Mouse (Mus musculus) urinary bladder, postnatal 4 days (tissue): ENCODE measurements around the gene Nf1.
A peak's percentile ranks its signal among the peaks of the same experiment; 100 is the strongest.

Source experiments
- DNase-seq, 2 experiments: peaks; one replicate each; pipeline ENCODE4 v3.0.0; 2021 to 2022; ENCODE audit warnings: low spot score in 2 of 2

Gene Nf1

DNA sequence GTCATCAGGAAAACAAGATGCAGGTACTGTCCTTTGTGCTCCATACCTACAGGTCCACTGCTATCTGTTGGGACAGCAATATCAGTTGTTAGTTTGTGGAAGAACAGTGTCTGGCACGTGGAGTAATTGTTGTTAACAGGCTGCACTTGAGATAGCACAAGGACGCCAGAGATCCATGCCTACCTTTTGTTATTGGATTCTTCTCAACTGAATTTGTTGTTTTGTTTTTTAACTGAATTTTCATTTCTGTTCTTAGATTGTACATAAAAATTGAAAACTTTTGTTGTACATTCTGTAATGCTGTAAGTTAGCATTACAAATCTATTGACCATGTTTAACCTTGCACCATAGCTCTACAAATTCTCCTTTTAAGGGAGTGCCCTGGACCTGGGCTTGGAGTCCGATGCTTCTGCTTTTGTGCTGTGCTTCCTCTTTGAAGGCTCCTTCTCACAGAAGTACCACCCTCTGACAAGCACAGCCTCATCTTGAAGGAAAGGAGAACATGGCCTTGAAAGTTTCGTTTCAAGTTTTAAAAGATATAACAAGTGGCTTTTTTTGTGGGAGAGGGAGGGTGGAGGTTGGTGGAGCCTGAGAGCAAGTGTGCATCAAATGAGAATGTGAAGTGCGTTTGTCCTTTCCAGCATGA is 188.4 kb downstream of the Nf1 start:
- no peak for DNase-seq

DNA sequence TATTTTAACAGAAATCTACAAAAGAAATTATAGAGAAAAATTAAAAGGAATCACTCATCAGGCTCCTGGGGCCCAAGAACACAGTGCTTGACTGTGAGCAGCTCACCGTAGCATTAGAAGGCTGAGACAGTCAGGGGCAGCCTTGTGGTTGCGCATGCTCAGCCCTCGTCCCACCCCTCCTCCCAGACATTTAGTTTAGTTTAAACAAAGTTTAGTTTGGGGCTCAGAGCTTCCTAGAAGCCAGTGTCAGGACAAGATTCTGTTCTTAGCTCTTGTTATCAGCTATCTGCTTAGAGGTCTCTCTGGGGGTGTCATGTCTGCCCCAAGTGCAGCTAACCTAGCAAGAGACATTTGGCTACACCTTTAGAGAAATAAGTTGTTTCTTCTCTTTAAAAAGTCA is 189.1 kb downstream of the Nf1 start:
- DNase-seq: no peak

DNA sequence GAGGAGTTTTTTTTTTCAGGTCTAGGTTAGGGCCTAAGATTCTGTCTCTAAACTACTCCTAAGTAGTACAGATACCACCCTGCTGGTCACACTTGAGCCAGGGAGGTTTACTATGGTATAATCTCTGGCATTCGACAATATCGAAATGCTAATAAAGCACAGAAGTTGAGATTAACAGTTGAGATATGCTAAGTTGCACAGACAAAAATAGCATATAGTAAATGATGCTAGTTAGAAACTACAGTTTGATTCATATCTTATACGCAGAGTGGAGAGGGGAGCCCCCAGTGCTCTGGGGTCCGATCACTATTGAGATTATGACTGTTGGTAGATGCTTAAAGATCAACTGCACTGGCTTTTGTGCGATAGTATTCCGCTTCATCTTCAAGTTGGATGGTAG is 189.7 kb downstream of the Nf1 start:
- no peak for DNase-seq

DNA sequence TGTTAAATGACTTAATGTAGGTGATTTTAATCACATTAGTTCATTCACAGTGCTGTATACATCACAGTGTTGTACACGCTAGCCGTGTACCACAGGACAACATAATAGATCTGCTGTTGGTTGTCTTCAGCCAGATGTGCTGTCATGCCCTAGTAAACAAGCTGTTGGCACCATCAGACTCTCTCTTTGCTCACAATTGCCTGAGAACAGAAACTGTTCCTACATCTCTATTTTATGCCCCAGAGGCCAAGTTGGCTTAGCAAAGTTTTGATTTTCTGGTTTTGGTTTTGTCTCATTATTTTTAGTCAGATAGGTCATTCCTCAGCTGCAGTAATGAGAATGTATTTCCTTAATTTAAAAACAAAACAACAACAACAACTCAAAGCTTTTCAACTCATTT is 190.2 kb downstream of the Nf1 start:
- no peak for DNase-seq

DNA sequence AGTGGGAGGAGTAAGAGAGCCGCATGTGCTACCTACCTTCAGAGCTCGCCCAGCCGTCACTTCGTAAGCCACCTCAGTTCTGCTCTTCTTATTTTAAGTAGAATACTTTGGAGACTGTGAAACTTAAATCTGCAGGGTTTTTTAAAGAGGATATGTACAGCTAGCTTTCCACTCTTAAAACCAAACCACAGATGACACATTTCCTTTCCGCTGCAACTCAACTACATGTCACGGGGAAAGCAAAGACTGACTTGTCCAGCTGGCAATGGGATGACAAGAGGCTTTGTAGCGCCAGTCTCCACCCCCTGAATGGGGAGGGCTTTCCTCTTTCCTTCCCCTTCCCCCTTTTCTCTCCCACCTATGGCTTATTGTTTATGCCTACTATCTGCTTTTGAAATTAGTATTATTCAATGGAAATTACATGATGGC is 190.9 kb downstream of the Nf1 start, which contains the start of the genes Evi2 and Evi2a:
Gene Evi2, minus strand, starts transcription at position 257 of the 429 bp plus-strand sequence.
Gene Evi2a, minus strand, starts transcription at position 277 of the 429 bp plus-strand sequence.
- DNase-seq: no peak

DNA sequence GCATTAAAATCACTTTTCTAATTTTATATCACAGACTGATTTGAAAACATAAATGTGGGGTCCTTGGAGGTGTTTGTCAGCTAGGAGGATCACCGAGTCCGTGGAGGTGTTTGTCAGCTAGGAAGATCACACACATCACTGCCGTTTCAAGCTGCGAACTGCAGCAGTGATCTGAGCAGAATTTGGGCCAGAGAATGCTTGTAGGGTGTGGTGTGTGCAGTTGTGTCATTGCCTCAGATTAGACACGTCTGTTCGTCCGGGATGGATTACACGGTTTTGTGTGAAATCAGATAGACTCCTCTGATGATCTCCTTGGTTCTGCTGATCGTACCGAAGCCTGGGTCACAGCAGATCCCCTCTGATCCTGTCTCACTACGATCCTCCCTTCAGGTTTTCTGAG is 191.3 kb downstream of the Nf1 start:
- DNase-seq: no peak

DNA sequence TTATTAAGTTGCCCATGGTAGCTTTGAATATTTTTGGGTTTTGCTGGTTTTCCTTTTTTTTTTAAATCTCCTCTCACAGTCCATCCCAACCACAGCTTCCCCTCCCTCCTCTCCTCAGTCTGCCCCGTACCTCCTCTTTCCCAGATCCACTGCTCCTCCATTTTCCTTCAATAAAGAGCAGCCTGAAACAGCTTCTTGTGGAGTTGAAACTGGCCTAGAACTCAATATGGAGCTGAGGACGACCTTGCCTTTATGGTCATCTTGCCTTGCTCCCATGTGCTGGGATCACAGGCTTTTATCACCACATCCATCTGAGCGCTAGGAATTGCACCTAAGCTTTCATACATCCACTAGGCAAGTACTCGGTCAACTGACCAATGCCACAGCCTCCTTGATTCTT is 192.0 kb downstream of the Nf1 start:
- DNase-seq: no peak

DNA sequence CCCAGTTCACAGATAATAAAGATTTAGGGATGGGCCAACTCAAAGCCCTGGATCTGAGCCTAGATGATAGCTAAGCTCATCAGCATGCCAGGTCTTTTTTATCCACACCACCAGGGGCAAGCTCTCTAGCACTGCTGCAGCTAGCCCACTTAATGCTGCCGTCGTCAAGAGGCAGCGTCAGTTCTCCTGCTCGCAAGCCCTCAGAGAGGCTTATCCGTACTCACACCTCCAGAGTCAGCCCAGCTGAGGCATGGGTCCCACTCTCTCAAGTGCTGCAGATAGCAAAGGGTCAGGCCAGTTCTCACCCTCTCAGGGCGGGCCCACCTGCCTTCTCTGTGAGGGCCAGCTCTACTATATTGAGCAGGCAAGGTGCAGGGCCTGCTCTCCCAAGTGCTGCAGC is 193.8 kb downstream of the Nf1 start:
- DNase-seq: no peak

DNA sequence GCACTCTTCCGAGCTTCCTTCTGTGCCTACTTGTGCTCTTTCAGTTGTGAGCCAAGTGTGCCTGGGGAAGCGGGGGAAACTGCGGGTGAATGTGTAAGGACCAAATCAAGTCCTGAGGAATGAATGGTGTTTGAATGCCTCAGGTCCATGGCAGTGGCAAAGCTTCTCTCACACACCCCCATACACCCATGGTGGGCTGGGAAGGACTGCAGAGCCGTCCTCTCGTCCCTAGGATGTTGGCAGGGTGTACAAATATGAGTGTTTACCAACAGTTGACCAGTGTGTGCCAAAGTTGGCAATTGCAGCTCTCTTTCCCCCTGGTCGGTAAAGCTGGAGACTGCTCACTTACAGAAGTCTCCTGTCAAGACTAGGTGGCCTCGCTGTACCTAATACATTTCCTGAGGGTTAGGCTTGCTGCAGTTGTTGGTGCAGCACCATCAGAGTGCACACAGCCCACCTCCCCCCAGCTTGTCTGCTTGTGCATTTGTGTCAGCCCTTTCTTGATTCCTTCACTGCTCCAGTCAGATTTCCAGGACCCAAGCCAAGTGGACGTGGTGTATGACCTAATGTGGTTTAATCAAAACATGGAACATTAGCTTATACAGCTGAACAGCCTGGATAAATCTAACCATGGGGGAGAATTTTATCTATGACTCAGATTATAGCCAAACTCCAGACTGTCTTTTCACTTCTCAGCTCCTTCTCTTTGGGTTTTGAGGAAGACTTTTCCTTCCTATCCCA is 194.6 kb downstream of the Nf1 start:
- DNase-seq: peak; percentile 28 to 64

DNA sequence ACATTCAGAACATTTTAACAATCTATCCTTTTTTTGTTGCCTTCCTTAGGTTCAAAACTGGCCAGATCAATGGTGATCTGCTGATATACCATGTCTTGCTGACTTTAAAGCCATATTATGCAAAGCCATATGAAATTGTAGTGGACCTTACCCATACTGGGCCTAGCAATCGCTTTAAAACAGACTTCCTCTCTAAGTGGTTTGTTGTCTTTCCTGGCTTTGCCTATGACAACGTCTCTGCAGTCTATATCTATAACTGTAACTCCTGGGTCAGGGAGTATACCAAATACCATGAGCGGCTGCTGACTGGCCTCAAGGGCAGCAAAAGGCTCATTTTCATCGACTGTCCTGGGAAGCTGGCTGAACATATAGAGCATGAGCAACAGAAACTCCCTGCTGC is 196.1 kb downstream of the Nf1 start:
- no peak for DNase-seq

DNA sequence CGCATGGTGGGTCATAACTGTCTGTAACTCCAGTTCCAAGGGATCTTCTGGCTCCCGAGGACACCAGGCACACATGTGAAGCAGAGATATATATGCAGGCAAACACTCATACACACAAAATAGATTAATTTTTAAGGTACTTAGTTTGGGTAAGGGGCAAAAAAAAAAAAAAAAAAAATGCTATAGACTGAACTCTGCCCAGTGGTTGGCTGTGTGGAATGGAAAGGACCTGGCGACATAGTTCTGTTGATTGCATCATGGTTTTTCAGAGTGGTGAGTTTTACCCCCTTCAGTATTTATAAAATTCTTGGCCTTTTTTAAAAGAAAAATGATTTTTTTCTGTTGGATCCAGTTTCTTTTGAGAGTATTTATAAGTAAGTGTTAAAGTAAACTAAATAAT is 196.8 kb downstream of the Nf1 start:
- DNase-seq: no peak

DNA sequence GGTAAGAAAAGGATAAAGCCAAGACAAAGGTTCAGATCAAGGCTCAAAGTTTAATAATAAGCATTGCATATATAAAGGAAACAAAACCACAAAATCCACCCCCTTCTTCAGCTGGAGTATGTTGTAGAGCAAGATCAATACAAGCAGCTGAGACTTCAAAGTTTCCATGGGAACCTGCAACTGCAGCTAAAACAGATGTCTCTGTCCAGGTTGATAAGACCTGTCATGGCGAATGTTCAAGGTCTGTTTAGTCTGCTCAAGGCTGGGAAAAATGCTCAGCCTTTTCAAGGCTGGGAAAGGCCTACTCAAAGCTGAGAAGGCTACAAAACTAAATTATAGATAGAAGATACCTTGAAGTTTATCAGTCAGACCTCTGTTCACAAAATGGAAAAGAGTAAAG is 213.1 kb downstream of the Nf1 start:
- DNase-seq: no peak

DNA sequence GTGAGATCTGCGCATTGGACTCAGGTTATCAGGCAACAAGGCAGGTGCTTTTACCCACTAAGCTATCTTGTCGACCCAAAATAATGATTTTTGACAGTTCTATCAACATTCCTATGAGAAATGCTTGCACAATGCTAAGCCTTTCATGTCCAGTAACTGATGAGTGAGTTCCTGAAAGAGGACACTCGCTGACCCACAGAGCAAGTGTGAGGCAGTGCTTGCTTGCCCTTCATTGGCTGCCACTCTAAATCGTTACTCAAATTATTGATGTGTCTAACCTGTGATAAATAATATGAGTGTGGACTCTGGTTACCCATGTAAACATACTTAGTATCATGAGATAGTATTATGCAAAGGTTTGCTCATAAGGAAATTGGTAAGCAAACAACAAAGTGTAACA is 221.0 kb downstream of the Nf1 start:
- no peak for DNase-seq

DNA sequence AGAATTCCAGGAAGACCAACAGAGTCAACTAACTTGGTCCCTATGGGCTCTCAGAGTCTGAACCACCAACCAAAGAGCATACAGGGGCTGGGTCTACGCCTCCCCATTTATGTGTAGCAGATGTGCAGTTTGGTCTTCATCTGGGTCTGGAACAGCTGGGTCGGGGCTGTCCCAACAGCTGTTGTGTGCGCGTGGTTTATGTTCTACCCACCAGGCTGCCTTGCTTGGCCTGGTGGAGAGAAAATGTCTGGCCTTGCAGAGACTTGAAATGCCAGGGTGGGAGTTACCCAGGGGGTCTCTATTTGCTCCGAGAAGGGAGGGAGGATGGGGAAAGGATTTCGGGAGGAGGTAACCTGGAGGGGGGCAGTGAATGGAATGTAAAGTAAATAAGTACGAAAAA is 224.0 kb downstream of the Nf1 start:
- DNase-seq: no peak

DNA sequence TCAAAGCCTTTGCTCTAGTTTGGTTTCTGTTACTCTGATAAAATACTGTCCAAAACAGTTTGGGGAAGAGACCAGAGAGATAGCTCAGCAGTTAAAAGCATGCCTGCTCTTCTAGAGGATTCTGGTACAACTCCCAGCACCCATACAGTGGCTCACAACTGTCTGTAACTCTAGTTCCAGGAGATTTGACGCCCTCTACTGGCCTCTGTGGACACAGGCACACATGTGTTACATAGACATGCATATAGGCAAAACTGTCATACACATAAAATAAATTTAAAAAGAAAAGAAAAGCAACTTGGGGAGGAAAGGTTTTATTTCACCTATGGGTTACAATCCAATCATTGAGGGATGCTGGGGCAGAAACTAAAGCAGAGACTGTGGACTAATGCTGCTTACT is 227.5 kb downstream of the Nf1 start:
- DNase-seq: no peak

DNA sequence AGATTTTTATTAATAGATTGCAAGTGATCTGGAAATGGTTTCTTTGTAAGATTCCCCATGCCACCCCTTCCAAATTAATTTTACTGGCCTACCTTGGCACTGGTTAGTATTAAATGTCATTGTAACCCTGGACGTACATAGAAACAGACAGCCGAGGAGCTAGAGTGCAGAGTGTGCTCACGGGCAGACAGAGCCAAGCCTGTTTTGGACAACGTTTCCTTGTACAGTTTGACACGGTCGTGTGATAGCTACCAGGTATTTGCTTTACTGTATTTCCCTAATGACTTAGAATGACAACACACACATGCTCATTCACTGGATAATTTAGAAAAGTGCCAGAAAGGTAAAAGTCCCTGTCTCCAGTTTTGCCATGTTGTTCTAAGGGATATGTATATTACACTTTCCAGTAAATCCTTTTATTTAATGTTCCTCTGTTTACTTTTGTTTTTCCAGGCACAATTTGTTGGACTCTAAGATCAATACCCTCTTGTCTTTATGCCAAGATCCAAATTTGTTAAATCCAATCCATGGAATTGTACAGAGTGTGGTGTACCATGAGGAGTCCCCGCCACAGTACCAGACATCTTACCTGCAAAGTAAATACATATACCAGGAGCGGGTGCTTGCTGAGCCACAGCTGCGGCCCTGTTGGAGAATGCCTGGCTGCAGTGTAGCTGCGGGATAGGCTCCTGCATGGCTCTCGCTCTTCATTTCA is 228.9 kb downstream of the Nf1 start:
- no peak for DNase-seq

DNA sequence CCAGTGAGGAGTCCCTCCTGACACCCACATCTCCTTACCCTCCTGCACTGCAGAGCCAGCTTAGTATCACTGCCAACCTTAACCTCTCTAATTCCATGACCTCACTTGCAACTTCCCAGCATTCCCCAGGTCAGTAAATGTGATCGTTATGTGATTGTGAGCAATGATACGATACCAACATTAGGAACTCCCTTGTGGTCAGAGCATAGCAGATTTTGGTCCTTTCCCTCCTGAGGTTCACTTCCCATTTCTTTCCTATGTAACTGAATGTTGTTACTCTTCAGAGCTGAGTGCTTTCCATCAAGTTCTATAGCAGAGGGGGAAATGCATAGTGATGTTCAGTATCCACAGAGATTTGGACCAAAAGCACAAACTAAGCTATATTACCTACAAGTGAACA is 230.8 kb downstream of the Nf1 start:
- DNase-seq: no peak

DNA sequence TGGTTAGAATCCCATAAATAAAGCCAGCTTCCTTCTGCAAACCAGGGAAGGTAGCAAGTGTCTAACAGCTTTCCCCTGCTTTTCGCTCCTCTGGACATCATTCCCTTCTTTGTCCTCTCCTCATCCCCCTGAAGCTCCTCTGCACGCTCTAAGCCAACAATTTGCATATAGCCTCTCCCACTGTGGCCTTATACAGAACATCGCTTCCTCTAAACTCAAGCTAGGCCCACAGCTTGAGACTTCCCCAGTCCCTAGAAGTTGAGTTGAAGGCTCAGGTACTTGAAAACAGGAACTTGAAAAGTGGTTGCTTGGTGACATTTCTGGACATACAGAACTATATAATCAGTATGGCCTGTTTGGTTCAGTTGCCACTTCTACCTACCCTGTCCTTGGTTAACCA is 234.3 kb downstream of the Nf1 start:
- no peak for DNase-seq

DNA sequence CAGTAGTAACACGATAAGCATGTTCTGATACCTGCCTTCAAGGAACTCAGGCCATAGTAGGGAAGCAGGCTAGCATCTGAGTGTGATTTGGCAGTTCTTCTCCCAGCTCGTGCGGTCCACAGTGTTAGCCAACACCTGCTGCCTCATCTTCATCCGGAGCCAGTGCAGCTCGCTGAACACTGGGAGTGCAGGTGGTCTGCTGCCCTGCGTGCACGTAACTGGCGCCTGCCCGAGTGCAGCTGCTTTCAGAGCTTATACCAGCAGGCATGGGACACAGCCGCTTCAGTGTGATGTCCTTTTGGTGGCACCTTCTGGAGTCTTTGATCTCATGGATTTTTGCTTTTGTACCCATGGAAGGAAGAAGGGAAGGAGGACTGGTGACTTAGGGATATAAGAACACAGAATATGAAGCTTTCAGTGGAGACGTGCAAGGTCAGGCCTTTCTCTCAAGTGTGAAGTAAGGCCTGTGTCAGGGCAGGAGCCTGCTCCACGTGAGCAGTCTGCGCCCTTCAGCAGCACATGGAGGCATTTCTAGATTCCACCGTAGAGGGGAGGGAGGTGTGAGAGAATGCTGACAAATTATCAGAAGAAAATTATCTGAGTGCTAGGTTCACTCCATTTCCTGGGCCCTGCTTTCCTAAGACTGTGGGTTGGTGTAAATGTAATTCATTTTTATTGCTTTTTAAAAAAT is 236.0 kb downstream of the Nf1 start:
- no peak for DNase-seq

DNA sequence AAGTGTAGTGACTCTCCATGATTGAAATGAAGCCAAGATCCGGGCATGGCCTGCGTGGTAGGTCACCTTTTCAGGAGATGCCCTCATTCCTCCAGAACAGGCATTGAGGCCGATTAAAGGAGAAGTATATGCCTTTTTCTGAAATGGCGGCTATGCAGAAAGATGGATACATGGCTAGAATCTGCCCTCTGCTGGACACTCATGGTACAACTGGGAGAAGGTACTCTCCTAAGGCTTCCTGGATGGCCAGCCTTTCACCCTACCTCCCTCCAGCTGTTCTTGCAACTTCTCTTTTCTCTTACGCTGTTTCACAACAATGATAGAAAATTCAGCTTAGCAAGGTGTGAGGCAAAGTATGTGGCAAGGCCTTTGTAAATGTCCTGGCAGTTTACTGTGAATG is 238.2 kb downstream of the Nf1 start:
- DNase-seq: peak; percentile 41 to 73

DNA sequence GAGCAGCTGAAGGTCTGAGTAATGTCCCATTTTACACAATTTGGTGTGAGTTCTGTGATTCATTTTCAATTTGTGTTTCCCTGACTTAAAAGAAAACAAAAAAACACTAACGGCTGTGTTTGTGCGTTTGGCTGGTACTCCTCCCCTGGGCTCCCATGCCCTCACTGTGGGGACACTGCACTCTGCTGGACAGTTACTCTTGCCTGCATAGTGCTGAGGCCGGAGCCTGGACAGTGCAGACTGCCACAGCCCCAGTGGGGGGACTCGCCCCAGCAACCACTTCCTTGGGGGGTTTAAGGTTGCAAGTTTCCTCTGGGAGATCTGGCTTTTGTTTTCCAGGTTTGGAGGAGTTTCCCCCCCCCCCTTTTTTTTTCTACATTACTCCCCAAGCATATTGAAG is 241.2 kb downstream of the Nf1 start:
- no peak for DNase-seq

DNA sequence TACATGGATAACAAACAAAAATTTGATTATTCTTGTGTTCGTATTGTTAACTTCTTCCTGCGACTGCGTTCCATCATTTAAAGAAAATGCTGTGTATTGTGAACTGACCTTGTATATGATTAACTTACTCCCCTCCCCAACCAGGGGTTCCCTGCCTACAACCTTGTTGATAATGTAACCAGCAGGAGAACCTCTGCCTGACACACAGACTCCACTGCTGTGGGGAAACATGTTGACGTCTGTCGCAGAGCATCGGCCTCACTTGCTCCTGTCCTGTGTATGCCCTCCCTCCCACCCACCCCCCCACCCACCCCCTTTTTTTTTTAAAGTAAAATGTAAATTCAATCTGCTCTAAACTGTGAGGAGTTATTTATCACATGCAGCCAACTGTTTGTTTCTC is 241.8 kb downstream of the Nf1 start:
- no peak for DNase-seq
